Mouse (Mus musculus) megakaryocyte progenitor cell, adult 5-6 weeks (primary cell): ENCODE results near the gene Tsc22d1. TPM values are rescaled to one million over a fixed set of nuclear protein-coding genes. Genes with fewer than 3 reads are reported as not detected.

Experiments
- ATAC-seq: replicated peaks from 2 replicates; pipeline ENCODE4 v1.8.0; 2016; ENCODE audit warnings: mild to moderate bottlenecking, moderate TSS enrichment, inconsistent platforms; ENCODE audit not compliant: poor library complexity
- total RNA-seq, 2 experiments: library from RNA; stranded (forward) in 1 of 2; stranded (reverse) in 1 of 2; fragments of 157-497, 149-512 nt in 1 of 2; fragments of 200-1000 nt in 1 of 2; gene quantifications; 2 replicates each; pipeline versions ENCODE4 v1.2.3 to v1.2.4; 2015 to 2017

Tsc22d1 gene
- total RNA-seq, 2 experiments from 2014 or later, result 32.6 to 44.8 TPM

DNA sequence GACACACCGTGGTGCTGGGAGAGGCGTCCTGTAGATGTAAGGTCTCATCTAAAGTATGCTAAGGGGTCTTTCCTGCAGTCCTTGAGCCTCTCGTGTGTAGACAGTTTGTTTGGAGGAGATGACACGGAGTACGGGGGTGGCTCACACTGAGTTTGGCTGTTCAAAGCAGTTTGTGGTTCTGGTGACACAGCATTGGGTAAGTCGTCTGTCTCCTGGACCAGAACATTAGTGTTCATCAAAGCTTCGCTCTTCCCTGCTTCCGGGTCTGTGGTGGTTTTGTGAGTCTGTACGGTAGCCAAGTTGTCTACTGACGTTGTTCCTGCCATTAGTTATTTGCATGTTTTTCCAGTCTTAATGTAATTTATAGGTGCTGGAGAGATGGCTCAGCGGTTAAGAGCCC is 65.7 kb downstream of the Tsc22d1 start:
- ATAC-seq, result no peak

DNA sequence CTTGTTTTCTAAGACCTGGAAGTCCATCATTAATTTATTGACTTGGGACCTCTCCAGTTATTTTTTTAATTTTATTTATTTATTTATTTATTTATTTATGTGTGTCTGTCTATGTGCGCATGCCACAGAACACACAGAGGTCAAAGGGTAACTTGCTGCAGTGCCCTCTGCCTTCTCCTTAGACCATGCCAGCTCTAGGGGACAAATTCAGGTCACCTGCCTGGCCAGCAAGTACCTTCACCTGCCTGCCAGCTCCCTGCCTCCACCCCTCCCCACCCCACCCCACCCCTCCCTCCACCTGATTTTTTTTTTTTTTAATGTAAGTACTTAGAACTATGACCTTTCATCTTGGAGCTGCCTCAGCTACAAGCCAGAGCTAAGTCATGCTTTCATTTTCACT is 68.9 kb downstream of the Tsc22d1 start:
- ATAC-seq, result no peak

GRCm38 (mm10) chr14:76487609-76488008 is 72.8 kb downstream of the Tsc22d1 start:
- ATAC-seq, result no peak

- no peak for ATAC-seq
Measured at GRCm38 (mm10) chr14:76488101-76489044, 73.6 kb downstream of the Tsc22d1 start.

DNA sequence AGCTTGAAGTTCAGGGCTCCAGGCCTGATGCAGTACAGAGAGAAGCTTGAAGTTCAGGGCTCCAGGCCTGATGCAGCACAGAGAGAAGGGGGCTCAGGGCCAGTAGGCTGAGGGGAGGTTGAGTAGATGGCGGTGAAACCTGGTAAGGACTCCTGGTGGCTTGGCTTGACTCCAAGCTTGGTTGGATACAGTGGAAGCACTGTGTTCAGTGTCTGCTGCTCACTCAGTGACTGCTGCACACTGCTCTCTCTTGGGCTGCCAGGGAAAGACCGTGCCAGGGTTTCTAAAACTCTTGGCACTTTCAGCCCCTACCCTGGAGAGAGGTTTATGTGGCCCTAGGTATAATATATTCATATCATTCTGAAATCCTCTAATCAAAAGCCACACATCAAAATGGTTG is 74.4 kb downstream of the Tsc22d1 start:
- ATAC-seq, result no peak

GRCm38 (mm10) chr14:76495022-76495421 is 80.3 kb downstream of the Tsc22d1 start:
- ATAC-seq, result no peak

- no peak for ATAC-seq
Measured at GRCm38 (mm10) chr14:76497187-76497586, 82.4 kb downstream of the Tsc22d1 start.

DNA sequence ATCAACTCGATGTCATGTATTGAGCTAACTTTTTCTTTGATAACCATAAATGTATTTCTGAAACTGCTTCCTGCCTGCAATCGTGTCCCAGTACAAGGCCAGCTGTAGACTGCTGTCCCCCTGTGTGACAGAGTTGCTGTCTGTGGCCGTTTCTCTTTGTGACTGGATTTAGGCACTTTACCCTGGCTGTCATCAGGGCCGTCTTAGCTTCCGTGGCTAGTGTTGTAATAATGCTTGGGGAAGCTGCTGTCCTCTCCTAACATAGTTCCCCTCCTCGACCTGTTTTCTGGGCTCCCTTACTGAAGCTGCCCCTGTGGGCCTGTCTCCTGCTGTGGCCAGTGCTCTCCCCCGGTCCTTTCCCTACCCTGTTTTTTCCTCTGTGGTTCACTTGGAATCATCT is 83.4 kb downstream of the Tsc22d1 start:
- peak; percentile 72 for ATAC-seq

- ATAC-seq, result no peak
Measured at GRCm38 (mm10) chr14:76499492-76499891, 84.7 kb downstream of the Tsc22d1 start.

GRCm38 (mm10) chr14:76500036-76500435 is 85.3 kb downstream of the Tsc22d1 start:
- ATAC-seq, result no peak

- peak; percentile 44 for ATAC-seq
Measured at GRCm38 (mm10) chr14:76503231-76503851, 88.6 kb downstream of the Tsc22d1 start.

GRCm38 (mm10) chr14:76504121-76504737 is 89.5 kb downstream of the Tsc22d1 start:
- ATAC-seq, result peak; percentile 75

GRCm38 (mm10) chr14:76505101-76505438 is 90.3 kb downstream of the Tsc22d1 start:
- no peak for ATAC-seq

- peak; percentile 60 for ATAC-seq
Measured at GRCm38 (mm10) chr14:76505439-76506220, 90.9 kb downstream of the Tsc22d1 start.

- no peak for ATAC-seq
Measured at GRCm38 (mm10) chr14:76506425-76507205, 91.9 kb downstream of the Tsc22d1 start.

DNA sequence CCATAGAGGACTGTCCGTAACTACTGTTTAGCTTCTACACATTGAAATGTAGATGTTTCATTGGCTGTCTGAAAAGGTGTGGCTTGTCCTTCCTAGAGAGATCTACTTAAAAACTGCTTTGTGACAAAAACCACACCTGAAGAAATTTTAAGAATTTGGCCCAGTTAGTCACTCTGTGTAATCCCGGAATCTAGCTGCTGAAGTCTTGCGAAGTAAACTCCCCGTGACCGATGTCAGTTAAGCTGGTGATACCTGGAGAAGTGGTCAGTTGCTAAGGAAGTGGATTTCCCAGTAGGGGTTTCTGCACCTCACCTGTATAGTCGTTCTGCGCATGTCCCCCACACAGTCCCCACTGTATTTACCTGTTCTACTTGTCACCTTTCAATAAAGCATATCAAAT is 92.6 kb downstream of the Tsc22d1 start:
- ATAC-seq, result no peak

DNA sequence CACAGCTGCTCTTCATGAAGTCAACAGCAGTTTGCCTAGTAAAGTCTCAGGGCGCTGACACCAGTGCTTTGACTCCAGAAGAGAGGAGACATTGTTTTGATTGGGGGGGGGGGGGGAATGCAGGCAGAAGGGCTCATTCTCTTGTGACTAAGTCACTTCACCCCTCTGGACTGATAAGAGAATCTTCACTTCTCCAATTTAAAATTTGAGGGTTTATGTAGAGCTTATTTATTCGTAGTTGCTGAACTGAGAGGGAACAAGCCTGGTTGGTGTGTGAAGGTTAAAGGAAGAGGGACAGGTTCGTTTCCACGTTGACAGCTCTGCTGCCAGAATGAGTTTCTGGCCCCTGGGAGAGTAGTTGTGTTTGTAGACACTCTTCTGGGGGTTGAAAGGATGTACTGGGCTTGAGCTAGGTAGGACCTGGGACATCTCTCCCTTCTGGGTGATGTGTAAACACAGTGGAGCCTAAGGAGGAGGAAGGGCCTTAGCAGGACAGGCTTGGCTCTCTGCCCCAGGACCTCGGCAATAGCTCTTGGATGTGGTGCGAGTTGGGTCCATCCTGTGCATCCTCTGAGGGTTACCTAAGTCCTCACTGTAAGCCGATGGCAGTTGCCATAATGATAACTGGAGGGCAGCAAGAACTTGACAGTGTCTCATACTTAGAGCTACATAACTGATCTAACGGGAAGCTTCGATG is 93.2 kb downstream of the Tsc22d1 start:
- no peak for ATAC-seq

DNA sequence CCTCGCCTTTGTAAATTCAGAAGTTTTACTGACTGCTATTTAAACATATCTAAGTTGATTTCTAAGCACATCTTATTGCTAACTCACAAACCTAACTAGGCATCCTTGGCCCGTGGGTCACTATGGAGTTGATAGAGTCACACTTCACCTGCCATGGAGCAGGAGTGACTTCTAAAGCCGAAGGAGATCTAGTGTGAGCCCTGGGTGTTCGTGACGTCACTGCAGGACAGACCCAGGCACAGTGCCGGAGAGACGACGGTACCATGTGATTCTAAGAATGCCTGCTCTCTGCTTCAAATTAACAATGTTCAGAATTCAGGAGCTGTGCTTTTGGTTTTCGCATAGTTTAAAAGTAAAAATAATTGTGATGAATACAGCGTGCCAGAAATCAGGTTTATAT is 93.9 kb downstream of the Tsc22d1 start:
- no peak for ATAC-seq

- ATAC-seq, result no peak
Measured at GRCm38 (mm10) chr14:76511971-76512370, 97.2 kb downstream of the Tsc22d1 start.
